8 mouse cellular contexts compared by ENCODE assay signal in the genomic region with DNA sequence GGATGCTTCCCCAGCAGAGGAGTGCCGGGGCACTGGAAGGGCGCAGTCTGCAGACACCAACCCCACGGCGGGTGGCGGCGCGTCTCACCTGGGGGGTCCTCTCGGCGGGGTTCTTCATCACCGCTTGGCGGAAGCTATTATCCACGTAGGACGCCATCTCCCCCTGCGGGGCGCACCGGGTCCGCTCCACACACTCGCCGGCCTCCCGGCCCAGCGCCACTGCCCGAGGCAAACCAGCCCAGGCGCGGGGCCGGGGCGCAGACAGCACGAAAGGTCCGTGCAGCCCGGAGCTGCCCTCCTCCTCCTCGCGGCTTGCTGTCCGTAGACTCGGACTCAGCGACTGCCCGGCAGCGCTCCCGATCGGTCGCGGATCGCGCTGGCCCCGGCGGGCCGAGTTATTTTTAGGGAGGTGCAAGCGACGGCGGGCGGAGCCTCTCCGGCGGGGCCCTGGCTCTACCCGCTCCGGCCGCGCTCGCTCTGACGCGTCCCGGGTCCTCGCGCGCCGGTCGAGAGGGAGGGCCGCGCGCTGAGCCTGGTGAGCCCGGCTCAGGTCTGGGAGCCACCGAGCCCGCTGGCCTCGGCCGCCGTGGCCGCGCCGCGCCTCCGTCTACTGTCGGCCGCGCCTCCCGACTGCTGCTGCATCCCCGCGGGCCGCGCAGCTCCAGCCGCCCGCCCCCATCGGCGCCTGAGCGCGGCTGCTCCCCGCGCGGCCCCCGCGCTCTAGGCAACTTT. TPM values are rescaled to one million over a fixed set of nuclear protein-coding genes. Genes with fewer than 3 reads are reported as not detected.
A peak's percentile ranks its signal among the peaks of the same experiment; 100 is the strongest.
DNase-seq lines count a peak whose midpoint lies in the region; ATAC-seq and TF ChIP-seq lines count a peak whose summit lies in the region.

TSS of gene Rapgef2 (minus strand) at position 142 of the 732 bp plus-strand sequence.

- peak; percentile 84 for DNase-seq in A20 (ENCODE audit: low read depth, low spot score)
- DNase-seq in adrenal gland, postnatal 14 days, result peak; percentile 90
- DNase-seq in embryonic facial prominence, embryonic 11.5 days (ENCODE audit: low spot score), result peak; percentile 71
- peak; percentile 88 to 91 for DNase-seq in heart, adult 2 months
- DNase-seq in kidney, adult 2 months, result peak; percentile 87
- peak; percentile 65 for DNase-seq in limb, embryonic 14.5 days (ENCODE audit: low spot score)
- peak; percentile 51 to 80 for DNase-seq in spleen, postnatal 4 days (ENCODE audit: low spot score in 2 of 2)

- peak within 1 kb of the TSS; percentile 89 for H3K4me3 ChIP-seq in embryonic facial prominence, embryonic 11.5 days (ENCODE audit: low read depth, low read length)
- peak within 1 kb of the TSS; percentile 87 for H3K4me3 ChIP-seq in heart, adult 2 months
- peak within 1 kb of the TSS; percentile 99 for H3K4me3 ChIP-seq in kidney, adult 2 months (ENCODE audit: insufficient read depth, low read depth, low read length)
- H3K4me3 ChIP-seq in limb, embryonic 14.5 days (replicated peaks; ENCODE audit: low read length), result peak within 1 kb of the TSS; percentile 86
- H3K4me3 ChIP-seq in midbrain, embryonic 15.5 days, result peak within 1 kb of the TSS; percentile 92

- H3K4me2 ChIP-seq in embryonic facial prominence, embryonic 11.5 days (ENCODE audit: low read depth, low read length), result peak within 1 kb of the TSS; percentile 90
- peak within 1 kb of the TSS; percentile 70 for H3K4me2 ChIP-seq in limb, embryonic 14.5 days (replicated peaks; ENCODE audit: low read depth, low read length, severe bottlenecking)
- peak within 1 kb of the TSS; percentile 96 for H3K4me2 ChIP-seq in midbrain, embryonic 15.5 days

- TF ChIP-seq EP300 in heart, adult 2 months (IDR thresholded peaks at IDR 0.05; ENCODE audit: insufficient read depth, low read depth, low read length), result no peak

- under 1% methylated on average over 93 of the region's 97 CpGs for WGBS in embryonic facial prominence, embryonic 11.5 days
- 0% methylated on average over 91 of the region's 97 CpGs for WGBS in heart, adult 2 months
- WGBS in kidney, adult 2 months, result 1% methylated on average over 96 of the region's 97 CpGs
- WGBS in limb, embryonic 14.5 days, result 0% methylated on average over 33 of the region's 97 CpGs
- WGBS in midbrain, embryonic 15.5 days, result under 1% methylated on average over 90 of the region's 97 CpGs

- H3K9ac ChIP-seq in embryonic facial prominence, embryonic 11.5 days (replicated peaks; ENCODE audit: low read length), result peak within 1 kb of the TSS; percentile 90
- peak within 1 kb of the TSS; percentile 84 for H3K9ac ChIP-seq in heart, adult 2 months (ENCODE audit: low read depth, low read length)
- peak within 1 kb of the TSS; percentile 97 for H3K9ac ChIP-seq in limb, embryonic 14.5 days (ENCODE audit: low read depth, low read length, severe bottlenecking)
- H3K9ac ChIP-seq in midbrain, embryonic 15.5 days, result peak within 1 kb of the TSS; percentile 88

- peak; percentile 47 for TF ChIP-seq CTCF in heart, adult 2 months (IDR thresholded peaks at IDR 0.05)
- TF ChIP-seq CTCF in kidney, adult 2 months (conservative IDR thresholded peaks at IDR 0.05; ENCODE audit: insufficient read depth, insufficient read length, low read depth, low read length), result 0 out of 2 replicates have a peak, but pooled peaks have one; percentile 7

- ATAC-seq in embryonic facial prominence, embryonic 11.5 days (replicated peaks; ENCODE audit: insufficient number of reproducible peaks, low FRiP score, low TSS enrichment, low read depth), result peak; percentile 85
- ATAC-seq in limb, embryonic 14.5 days (ENCODE audit: low FRiP score, low read depth), result peak; percentile 67
- ATAC-seq in midbrain, embryonic 15.5 days (replicated peaks), result peak; percentile 85

- TF ChIP-seq POLR2A in heart, adult 2 months (IDR thresholded peaks at IDR 0.05; ENCODE audit: insufficient read depth, low read depth, low read length), result peak; percentile 56; the same call in 1 of the 2 replicates
- no peak for TF ChIP-seq POLR2A in kidney, adult 2 months (IDR thresholded peaks at IDR 0.05; ENCODE audit: low read depth, low read length)
- TF ChIP-seq POLR2A in limb, embryonic 14.5 days (IDR thresholded peaks at IDR 0.05; ENCODE audit: borderline replicate concordance, extremely low read depth, insufficient read depth, insufficient read length), result no peak

- H3K9me3 ChIP-seq in embryonic facial prominence, embryonic 11.5 days (replicated peaks; ENCODE audit: control insufficient read depth, low read length), result no peaks in the 10 kb centered on the region
- no peaks in the 10 kb centered on the region for H3K9me3 ChIP-seq in limb, embryonic 14.5 days (ENCODE audit: control insufficient read depth, low read length)
- H3K9me3 ChIP-seq in midbrain, embryonic 15.5 days, result no peaks in the 10 kb centered on the region

- H3K4me1 ChIP-seq in embryonic facial prominence, embryonic 11.5 days (ENCODE audit: control insufficient read depth, insufficient read depth, low read length), result no peaks in the 10 kb centered on the region
- peaks cover 19% of the 10 kb centered on the region for H3K4me1 ChIP-seq in heart, adult 2 months (ENCODE audit: control insufficient read depth, insufficient read depth, low read length)
- H3K4me1 ChIP-seq in kidney, adult 2 months (ENCODE audit: control insufficient read depth, insufficient read depth, low read length), result peaks cover 27% of the 10 kb centered on the region
- H3K4me1 ChIP-seq in limb, embryonic 14.5 days (ENCODE audit: control insufficient read depth, insufficient read depth, low read length), result peaks cover 33% of the 10 kb centered on the region
- H3K4me1 ChIP-seq in midbrain, embryonic 15.5 days, result peaks cover 37% of the 10 kb centered on the region

- intact Hi-C loops in heart, adult 2 months (cut with DNase I), result loop anchor here (1.0 to 5.0 kb wide), 4 partner anchors 67 to 329 kb away; no protein-coding TSS in a partner anchor

- H3K27ac ChIP-seq in embryonic facial prominence, embryonic 11.5 days (replicated peaks; ENCODE audit: low read depth, low read length), result peak within 1 kb of the TSS; percentile 94
- peak within 1 kb of the TSS; percentile 94 for H3K27ac ChIP-seq in heart, adult 2 months
- H3K27ac ChIP-seq in kidney, adult 2 months (ENCODE audit: insufficient read depth, low read depth, low read length), result peak within 1 kb of the TSS; percentile 94
- peak within 1 kb of the TSS; percentile 98 for H3K27ac ChIP-seq in limb, embryonic 14.5 days (replicated peaks; ENCODE audit: low read depth, low read length)
- H3K27ac ChIP-seq in midbrain, embryonic 15.5 days, result peak within 1 kb of the TSS; percentile 94

- H3K27me3 ChIP-seq in embryonic facial prominence, embryonic 11.5 days (ENCODE audit: control insufficient read depth, insufficient read depth, low read length), result no peaks in the 10 kb centered on the region
- H3K27me3 ChIP-seq in heart, adult 2 months (ENCODE audit: control insufficient read depth, insufficient read depth, low read length), result no peaks in the 10 kb centered on the region
- no peaks in the 10 kb centered on the region for H3K27me3 ChIP-seq in kidney, adult 2 months (replicated peaks; ENCODE audit: control insufficient read depth, insufficient read depth, low read length)
- no peaks in the 10 kb centered on the region for H3K27me3 ChIP-seq in limb, embryonic 14.5 days (ENCODE audit: control insufficient read depth, insufficient read depth, low read length)
- H3K27me3 ChIP-seq in midbrain, embryonic 15.5 days (replicated peaks), result peaks cover 7% of the 10 kb centered on the region; the same call in 1 of the 2 replicates

- peaks cover 5% of the 10 kb centered on the region for H3K79me2 ChIP-seq in heart, adult 2 months (replicated peaks; ENCODE audit: control insufficient read depth, insufficient read depth, low read length)

- no peaks in the 10 kb centered on the region for H3K36me3 ChIP-seq in embryonic facial prominence, embryonic 11.5 days (replicated peaks; ENCODE audit: control insufficient read depth, insufficient read depth, low read depth, low read length)
- H3K36me3 ChIP-seq in heart, adult 2 months (ENCODE audit: control insufficient read depth, insufficient read depth, low read length), result peaks cover 21% of the 10 kb centered on the region
- no peaks in the 10 kb centered on the region for H3K36me3 ChIP-seq in kidney, adult 2 months (ENCODE audit: control insufficient read depth, insufficient read depth, low read length)
- no peaks in the 10 kb centered on the region for H3K36me3 ChIP-seq in limb, embryonic 14.5 days (ENCODE audit: control insufficient read depth, insufficient read depth, low read length)
- H3K36me3 ChIP-seq in midbrain, embryonic 15.5 days (replicated peaks), result no peaks in the 10 kb centered on the region

RNA-seq across cellular contexts. Expression of gene Rapgef2, which starts in this region (rescaled TPM):
- 27.2 and 31.4 TPM in 2 replicates for total RNA-seq in adrenal gland, postnatal 14 days (2021)
- polyA plus RNA-seq in embryonic facial prominence, embryonic 11.5 days (2014; fragmentation: Nextera tagmentation; extraction: Ambion mirVana), result 5.3 and 6.8 TPM in 2 replicates
- 10 to 100 TPM; 31.7 to 36.2 TPM for total RNA-seq in heart, adult 2 months (2021)
- 10.6 and 15.4 TPM in 2 replicates for polyA plus RNA-seq in heart, adult 2 months (2012; rRNA removed)
- 7.6 and 8.0 TPM in 2 replicates for polyA plus RNA-seq in kidney, adult 2 months (2012; rRNA removed)
- 12.5 and 13.7 TPM in 2 replicates for polyA plus RNA-seq in limb, embryonic 14.5 days (2012; rRNA removed)
- polyA plus RNA-seq in limb, embryonic 14.5 days (2014; fragmentation: Nextera tagmentation; extraction: Ambion mirVana), result 7.6 and 8.8 TPM in 2 replicates
- polyA plus RNA-seq in midbrain, embryonic 15.5 days (2015; fragmentation: Nextera tagmentation; extraction: Ambion mirVana), result 14.4 and 14.8 TPM in 2 replicates

Comparison
In these comparisons a context has a peak if more than half of its experiments do, and no peak if none do; other contexts are left out.
1. Peak in every context shown above with its lines: DNase-seq, ATAC-seq, H3K4me3 ChIP-seq and H3K27ac ChIP-seq.